Mouse (Mus musculus) stomach, postnatal 0 days (tissue): ENCODE data around the gene Ston2.

Experiments used
- CTCF ChIP-seq: IDR thresholded peaks from 2 replicates; pipeline ENCODE4 v1.5.1; 2016; ENCODE audit warnings: antibody characterized with exemption, low read depth, mild to moderate bottlenecking, moderate library complexity
- EP300 ChIP-seq: optimal IDR thresholded peaks from 2 replicates; pipeline ENCODE3; 2016; ENCODE audit warnings: antibody characterized with exemption

- TF ChIP-seq EP300 (no peak), CTCF (no peak)
These were observed 9.8 kb downstream of the Ston2 start for GRCm38 (mm10) chr12:91778211-91779003.
